Mouse (Mus musculus) intestine, embryonic 15.5 days (tissue): Measurements from ENCODE around the gene Lrrc4. TPM values are rescaled to one million over a fixed set of nuclear protein-coding genes. Genes with fewer than 3 reads are reported as not detected.

Source experiments
- ATAC-seq: fragments of 200-750 bp; cut with Nextera tagmentation; 2 replicates; pipeline ENCODE4 v1.8.0; 2017; ENCODE audit warnings: moderate TSS enrichment, moderate library complexity
- H3K27ac ChIP-seq: fragments of 300-500 bp; sonication (generic); 2 replicates; pipeline ENCODE4 v1.5.1; 2015; ENCODE audit warnings: mild to moderate bottlenecking, inconsistent platforms
- H3K27me3 ChIP-seq: fragments of 300-500 bp; sonication (generic); replicated peaks from 2 replicates; pipeline ENCODE4 v1.6.1; 2015; ENCODE audit warnings: inconsistent platforms
- H3K36me3 ChIP-seq: fragments of 300-500 bp; sonication (generic); 2 replicates; pipeline ENCODE4 v1.6.1; 2015; ENCODE audit warnings: inconsistent platforms
- H3K4me1 ChIP-seq: fragments of 300-500 bp; sonication (generic); replicated peaks from 2 replicates; pipeline ENCODE4 v1.6.1; 2015; ENCODE audit warnings: inconsistent platforms
- H3K4me2 ChIP-seq: fragments of 300-500 bp; sonication (generic); replicated peaks from 2 replicates; pipeline ENCODE4 v1.6.1; 2015; ENCODE audit warnings: mild to moderate bottlenecking, inconsistent platforms
- H3K4me3 ChIP-seq: fragments of 300-500 bp; sonication (generic); replicated peaks from 2 replicates; pipeline ENCODE4 v1.5.1; 2015; ENCODE audit warnings: inconsistent platforms
- H3K9ac ChIP-seq: fragments of 300-500 bp; sonication (generic); 2 replicates; pipeline ENCODE4 v1.6.1; 2015; ENCODE audit warnings: inconsistent platforms
- H3K9me3 ChIP-seq: fragments of 300-500 bp; sonication (generic); 2 replicates; pipeline ENCODE4 v1.6.1; 2016; ENCODE audit warnings: inconsistent platforms
- WGBS: fragments of 180-500 bp; shearing (Covaris S2); methylation state at CpG from one replicate; pipeline ENCODE4 v1.1.7; 2015; 5-methylcytosine and 5-hydroxymethylcytosine counted together
- polyA plus RNA-seq: library from polyadenylated mRNA; unstranded; fragments of >200 nt; fragmentation: Nextera tagmentation; extraction: Ambion mirVana; gene quantifications from 2 replicates; pipeline ENCODE4 v1.2.1, GENCODE M21; 2015

Gene Lrrc4
- polyA plus RNA-seq, 1 experiment from 2014 or later = 0.31 TPM

- no peaks in the 10 kb centered on the region for H3K4me1 ChIP-seq
- no peak overlapping the region for H3K4me2 ChIP-seq
- H3K27me3 ChIP-seq = no peaks in the 10 kb centered on the region
- 56% methylated on average over 2 of the region's 2 CpGs for WGBS
- no peaks in the 10 kb centered on the region for H3K36me3 ChIP-seq
- H3K9me3 ChIP-seq = no peaks in the 10 kb centered on the region
- no peak overlapping the region for H3K4me3 ChIP-seq
- no peak overlapping the region for H3K27ac ChIP-seq
- no peak for ATAC-seq
- H3K9ac ChIP-seq = no peak overlapping the region
Measured at GRCm38 (mm10) chr6:28729649-28730048, 101.9 kb downstream of the Lrrc4 start.

GRCm38 (mm10) chr6:28729236-28729635, 102.3 kb downstream of the Lrrc4 start:
- H3K27me3 ChIP-seq = no peaks in the 10 kb centered on the region
- no peak overlapping the region for H3K4me2 ChIP-seq
- no peak overlapping the region for H3K27ac ChIP-seq
- no peaks in the 10 kb centered on the region for H3K36me3 ChIP-seq
- no peak overlapping the region for H3K4me3 ChIP-seq
- H3K9ac ChIP-seq = no peak overlapping the region
- WGBS = 32% methylated on average over 3 of the region's 3 CpGs
- no peaks in the 10 kb centered on the region for H3K9me3 ChIP-seq
- no peak for ATAC-seq
- no peaks in the 10 kb centered on the region for H3K4me1 ChIP-seq

- Histone ChIP-seq H3K9ac (no peak overlapping the region), H3K4me3 (no peak overlapping the region), H3K27me3 (no peaks in the 10 kb centered on the region), H3K4me1 (no peaks in the 10 kb centered on the region), H3K4me2 (no peak overlapping the region), H3K36me3 (no peaks in the 10 kb centered on the region), H3K27ac (no peak overlapping the region), H3K9me3 (no peaks in the 10 kb centered on the region)
- 79% methylated on average over 5 of the region's 5 CpGs for WGBS
- no peak for ATAC-seq
Measured at GRCm38 (mm10) chr6:28724776-28725175, 106.8 kb downstream of the Lrrc4 start.

GRCm38 (mm10) chr6:28723059-28723458, 108.5 kb downstream of the Lrrc4 start:
- no peaks in the 10 kb centered on the region for H3K36me3 ChIP-seq
- no peak for ATAC-seq
- WGBS = 26% methylated on average over 2 of the region's 2 CpGs
- no peaks in the 10 kb centered on the region for H3K9me3 ChIP-seq
- no peak overlapping the region for H3K4me3 ChIP-seq
- no peak overlapping the region for H3K4me2 ChIP-seq
- H3K27ac ChIP-seq = no peak overlapping the region
- H3K4me1 ChIP-seq = no peaks in the 10 kb centered on the region
- no peaks in the 10 kb centered on the region for H3K27me3 ChIP-seq
- H3K9ac ChIP-seq = no peak overlapping the region

DNA sequence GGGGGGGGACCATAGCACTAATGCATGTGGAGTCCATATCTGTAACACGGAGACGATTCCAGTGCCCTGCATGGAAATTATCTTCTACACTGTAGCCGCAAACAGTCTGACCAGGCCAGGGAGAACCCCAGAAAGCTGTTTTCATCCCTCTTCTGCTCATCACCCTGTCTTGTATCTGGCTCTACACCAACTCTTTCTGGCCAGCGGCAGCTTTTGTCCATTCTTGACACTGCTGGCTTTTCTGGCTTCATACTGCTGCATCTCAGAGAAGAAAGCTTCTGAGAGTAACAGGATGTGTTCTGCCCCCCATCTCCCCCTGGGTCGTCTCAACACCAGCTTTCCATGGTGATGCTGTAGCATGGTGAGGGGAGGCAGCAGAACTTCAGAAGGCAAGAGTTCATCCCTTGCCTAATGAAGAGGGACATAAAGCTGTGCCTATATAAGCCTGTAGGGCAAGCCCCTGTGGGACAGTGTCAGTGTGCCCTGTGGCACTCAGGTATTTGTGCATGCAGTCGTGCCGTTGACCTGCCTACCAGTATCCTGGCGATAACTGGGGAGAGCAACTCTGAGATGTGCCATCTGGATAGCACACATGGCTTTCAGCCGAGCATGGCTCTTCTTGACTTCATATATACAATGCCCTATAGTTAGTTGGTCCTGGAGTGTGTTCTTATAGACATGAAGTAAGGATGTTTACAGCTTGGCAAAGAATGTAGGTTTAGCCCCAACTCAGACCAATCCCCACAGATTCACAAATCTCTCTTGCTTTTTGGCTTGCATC, 111.0 kb downstream of the Lrrc4 start:
- WGBS = 77% methylated on average over 9 of the region's 9 CpGs

DNA sequence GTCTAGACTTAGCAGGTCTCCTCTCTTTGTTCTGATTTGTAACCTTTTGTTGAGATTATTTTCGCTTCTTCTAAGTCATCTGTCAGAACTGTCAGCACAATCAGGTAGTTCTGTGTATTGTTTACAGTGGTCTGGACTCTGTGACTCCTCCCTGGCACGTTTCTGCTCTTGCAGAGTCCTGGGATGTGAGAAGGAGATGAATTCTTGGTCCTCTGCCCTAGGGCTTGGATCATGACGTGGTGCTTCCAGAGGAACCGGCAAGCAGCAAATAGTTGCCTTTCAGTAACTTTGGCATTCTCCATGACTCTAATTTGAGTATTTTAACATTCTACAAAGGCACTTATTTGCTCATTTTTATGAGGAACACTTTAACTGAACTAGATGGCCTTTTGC, 113.7 kb downstream of the Lrrc4 start:
- Histone ChIP-seq H3K27me3 (no peaks in the 10 kb centered on the region), H3K4me1 (no peaks in the 10 kb centered on the region), H3K4me3 (no peak overlapping the region), H3K4me2 (no peak overlapping the region), H3K27ac (0 out of 2 replicates have a peak overlapping the region, but pooled peaks have one; percentile 4), H3K9ac (no peak overlapping the region), H3K36me3 (no peaks in the 10 kb centered on the region), H3K9me3 (no peaks in the 10 kb centered on the region)
- no peak; the same call in 1 of the 2 replicates for ATAC-seq
- WGBS = 33% methylated on average over 4 of the region's 4 CpGs

More for the DNA sequence above, 111.0 kb downstream of the Lrrc4 start:
- H3K27me3 ChIP-seq = no peaks in the 10 kb centered on the region
- no peak overlapping the region for H3K4me2 ChIP-seq
- no peak overlapping the region for H3K27ac ChIP-seq
- no peak for ATAC-seq
- no peak overlapping the region for H3K4me3 ChIP-seq
- no peak overlapping the region for H3K9ac ChIP-seq
- no peaks in the 10 kb centered on the region for H3K9me3 ChIP-seq
- no peaks in the 10 kb centered on the region for H3K36me3 ChIP-seq
- H3K4me1 ChIP-seq = no peaks in the 10 kb centered on the region

GRCm38 (mm10) chr6:28717203-28717844, 114.2 kb downstream of the Lrrc4 start:
- H3K4me3 ChIP-seq = no peak overlapping the region
- peak; percentile 70 for ATAC-seq
- no peak overlapping the region for H3K9ac ChIP-seq
- H3K36me3 ChIP-seq = no peaks in the 10 kb centered on the region
- 0 out of 2 replicates have a peak overlapping the region, but pooled peaks have one; percentile 4 for H3K27ac ChIP-seq
- H3K4me2 ChIP-seq = no peak overlapping the region
- H3K4me1 ChIP-seq = no peaks in the 10 kb centered on the region
- no peaks in the 10 kb centered on the region for H3K9me3 ChIP-seq
- WGBS = 57% methylated on average over 7 of the region's 7 CpGs
- no peaks in the 10 kb centered on the region for H3K27me3 ChIP-seq

DNA sequence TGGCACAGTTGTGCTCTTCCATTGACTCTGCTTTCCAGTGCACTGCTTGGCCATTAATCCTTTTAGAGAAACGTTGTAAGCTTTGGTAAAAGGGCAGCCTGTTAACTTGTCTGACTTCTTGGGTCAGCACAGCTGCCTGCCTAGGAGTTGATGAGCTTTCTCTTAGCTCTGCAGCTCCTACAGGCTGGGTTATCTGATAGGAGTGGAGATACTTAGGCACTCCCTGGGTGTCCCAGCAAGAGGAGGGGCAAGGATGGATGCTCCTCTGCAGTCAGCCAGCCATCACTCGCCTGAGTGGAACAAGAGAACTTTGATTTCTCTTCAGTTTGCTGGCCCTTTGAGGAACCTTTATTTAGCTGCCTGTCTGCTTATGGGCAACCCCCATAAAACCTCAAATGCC, 121.5 kb downstream of the Lrrc4 start:
- H3K9me3 ChIP-seq = no peaks in the 10 kb centered on the region
- H3K9ac ChIP-seq = no peak overlapping the region
- peaks cover 7% of the 10 kb centered on the region; the same call in 1 of the 2 replicates for H3K36me3 ChIP-seq
- no peak overlapping the region for H3K4me2 ChIP-seq
- 20% methylated on average over 2 of the region's 2 CpGs for WGBS
- no peaks in the 10 kb centered on the region for H3K27me3 ChIP-seq
- H3K4me3 ChIP-seq = no peak overlapping the region
- H3K27ac ChIP-seq = no peak overlapping the region
- ATAC-seq = no peak
- peaks cover 13% of the 10 kb centered on the region for H3K4me1 ChIP-seq

DNA sequence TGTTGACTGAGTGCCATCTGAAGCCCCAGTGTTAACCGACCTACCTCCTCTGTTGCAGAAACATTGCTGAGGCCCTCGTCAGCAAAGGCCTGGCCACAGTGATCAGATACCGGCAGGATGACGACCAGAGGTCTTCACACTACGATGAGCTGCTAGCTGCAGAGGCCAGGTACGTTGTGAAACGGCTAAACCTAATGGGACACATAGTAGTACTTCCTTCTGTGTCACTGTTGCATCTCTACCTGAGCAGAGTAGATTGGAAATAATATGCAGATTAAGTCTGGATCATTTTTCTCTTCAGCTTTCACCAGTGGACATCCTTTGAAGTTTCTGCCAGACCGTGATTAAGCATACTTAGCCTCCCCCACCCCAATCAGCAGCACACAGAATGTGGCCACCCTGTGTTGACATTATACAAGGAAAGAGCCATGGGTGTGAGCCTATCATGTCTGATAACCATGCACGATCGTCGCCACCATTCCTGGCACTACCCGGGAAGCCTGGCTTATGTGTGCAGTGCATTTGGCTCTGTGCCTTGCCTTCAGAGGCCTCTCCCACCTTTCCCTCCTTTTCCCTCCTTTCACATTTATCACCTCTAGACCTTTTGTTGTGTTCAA, 124.5 kb downstream of the Lrrc4 start:
- no peak overlapping the region for H3K4me3 ChIP-seq
- H3K27ac ChIP-seq = no peak overlapping the region
- H3K36me3 ChIP-seq = peaks cover 7% of the 10 kb centered on the region; the same call in 1 of the 2 replicates
- no peak overlapping the region for H3K9ac ChIP-seq
- no peaks in the 10 kb centered on the region for H3K27me3 ChIP-seq
- H3K4me1 ChIP-seq = peaks cover 13% of the 10 kb centered on the region
- ATAC-seq = peak; percentile 56; the same call in 1 of the 2 replicates
- H3K9me3 ChIP-seq = no peaks in the 10 kb centered on the region
- WGBS = 55% methylated on average over 12 of the region's 12 CpGs
- no peak overlapping the region for H3K4me2 ChIP-seq

DNA sequence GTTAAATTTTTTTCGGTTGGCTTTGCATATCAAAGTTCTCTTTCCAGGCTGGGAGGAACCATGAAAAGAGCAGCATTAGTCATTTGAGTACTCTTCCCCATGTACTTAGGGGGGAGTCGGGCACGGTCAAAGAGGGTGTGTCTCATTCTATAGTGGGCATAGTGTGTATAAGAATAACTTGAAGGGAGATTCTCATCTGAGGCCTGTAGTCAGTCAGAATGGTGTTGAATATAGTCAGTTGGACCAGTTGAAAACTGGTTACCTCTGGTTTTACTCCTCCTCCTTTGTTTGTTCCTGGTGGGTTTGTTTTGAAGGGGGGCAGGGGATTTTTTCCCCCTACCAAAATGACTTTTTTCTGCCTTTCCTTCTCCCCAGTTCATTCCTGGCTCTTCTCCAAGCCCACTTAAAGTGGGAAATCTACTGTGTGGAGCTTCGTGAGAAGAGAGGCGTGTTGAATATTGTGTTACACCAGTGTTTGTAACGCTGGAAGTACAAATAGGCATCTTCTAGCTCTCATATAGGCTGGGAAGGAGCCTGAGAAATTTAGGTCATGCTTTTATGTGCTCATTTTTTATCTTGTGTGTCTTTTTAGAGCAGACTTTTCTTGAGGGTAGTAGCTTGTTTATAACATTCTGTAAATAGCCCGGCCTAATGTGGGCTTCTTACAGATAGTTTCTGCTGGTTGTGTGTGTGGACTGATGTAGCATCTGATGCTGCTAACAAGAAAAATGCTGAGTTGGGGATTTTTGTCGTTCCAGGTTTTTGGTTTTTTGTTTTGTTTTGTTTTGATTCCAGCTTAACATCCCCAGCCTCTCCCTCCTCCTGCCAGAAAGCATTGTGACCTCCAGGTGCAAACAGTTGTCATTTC, 125.2 kb downstream of the Lrrc4 start:
- Histone ChIP-seq H3K4me2 (no peak overlapping the region), H3K36me3 (peaks cover 4% of the 10 kb centered on the region; the same call in 1 of the 2 replicates), H3K4me1 (peaks cover 13% of the 10 kb centered on the region), H3K9ac (no peak overlapping the region), H3K27me3 (no peaks in the 10 kb centered on the region), H3K27ac (no peak overlapping the region), H3K4me3 (no peak overlapping the region), H3K9me3 (no peaks in the 10 kb centered on the region)
- WGBS = 51% methylated on average over 8 of the region's 8 CpGs
- 0 out of 2 replicates have a peak, but pooled peaks have one; percentile 51 for ATAC-seq

GRCm38 (mm10) chr6:28705384-28706107, 126.0 kb downstream of the Lrrc4 start:
- Histone ChIP-seq H3K27ac (no peak overlapping the region), H3K36me3 (peaks cover 4% of the 10 kb centered on the region; the same call in 1 of the 2 replicates), H3K9ac (no peak overlapping the region), H3K4me1 (peaks cover 13% of the 10 kb centered on the region), H3K4me2 (no peak overlapping the region), H3K9me3 (no peaks in the 10 kb centered on the region), H3K4me3 (no peak overlapping the region), H3K27me3 (no peaks in the 10 kb centered on the region)
- no peak for ATAC-seq
- WGBS = 70% methylated on average over 6 of the region's 6 CpGs
